Mouse (Mus musculus): ENCODE measurements around the gene Wnt8b.
A peak's percentile ranks its signal among the peaks of the same experiment; 100 is the strongest.
"Not testable (repeated sequence)": the region's sequence is repeated elsewhere in the genome, so short reads cannot be mapped to it uniquely, and the experiment has no call there.

Wnt8b gene

GRCm38 (mm10) chr19:44493128-44493527, at the start of gene Wnt8b:
Wnt8b (plus strand) TSS chr19:44493472.
- no peak for DNase-seq (ENCODE audit: low spot score in 2 of 2)

GRCm38 (mm10) chr19:44445755-44446154, 47.5 kb upstream of the Wnt8b start:
- DNase-seq (ENCODE audit: low spot score in 2 of 2): no peak

GRCm38 (mm10) chr19:44447927-44448326, 45.3 kb upstream of the Wnt8b start:
- DNase-seq (ENCODE audit: low spot score in 2 of 2): no peak

DNA sequence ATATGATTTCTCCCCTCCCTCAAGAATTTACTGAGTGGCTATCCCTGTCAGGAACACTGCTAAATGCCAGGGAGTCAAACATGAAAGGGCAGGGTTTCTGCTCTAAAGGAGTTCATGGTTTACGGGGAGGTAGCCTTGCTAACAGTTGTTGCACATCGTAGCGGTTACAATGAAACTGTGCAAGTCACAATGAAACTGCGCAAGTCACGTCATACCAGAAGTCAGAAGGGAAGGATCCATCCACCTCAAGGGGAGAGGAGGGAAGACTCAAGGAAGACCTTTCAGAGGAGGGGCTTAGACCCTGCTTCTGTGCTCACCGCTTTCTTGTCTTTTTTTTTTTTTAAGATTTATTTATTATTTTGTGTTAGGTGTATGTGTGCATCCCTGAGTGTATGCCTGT, 38.4 kb upstream of the Wnt8b start:
- no peak for DNase-seq (ENCODE audit: low spot score in 2 of 2)

GRCm38 (mm10) chr19:44455356-44455755, 37.9 kb upstream of the Wnt8b start:
- DNase-seq (ENCODE audit: low spot score in 2 of 2): no peak

- DNase-seq (ENCODE audit: low spot score in 2 of 2): no peak
Measured at GRCm38 (mm10) chr19:44457359-44458055, 35.8 kb upstream of the Wnt8b start.

DNA sequence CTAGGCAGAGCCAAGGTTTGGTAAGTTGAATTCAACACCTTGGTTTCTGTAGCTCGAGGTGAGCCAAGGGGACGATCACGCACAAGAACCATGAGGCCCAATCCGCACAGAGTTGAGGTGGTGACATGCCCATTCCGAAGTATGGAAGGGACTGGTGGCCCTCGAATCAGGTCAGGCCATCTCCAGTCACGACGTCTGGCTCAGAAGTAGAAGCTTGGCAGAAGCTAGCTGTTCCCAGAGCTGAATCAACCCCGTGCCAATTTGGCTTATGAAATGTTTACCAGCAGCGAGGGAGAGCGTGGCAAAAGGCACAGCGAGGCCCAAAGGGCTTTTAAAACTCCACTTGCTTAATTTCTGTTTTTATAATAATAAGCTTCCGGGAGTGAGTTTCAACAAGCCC, 34.6 kb upstream of the Wnt8b start:
- DNase-seq (ENCODE audit: low spot score in 2 of 2): peak in 1 of 2 experiments; percentile 14

- DNase-seq (ENCODE audit: low spot score in 2 of 2): no peak
Measured at GRCm38 (mm10) chr19:44460441-44460840, 32.8 kb upstream of the Wnt8b start.

DNA sequence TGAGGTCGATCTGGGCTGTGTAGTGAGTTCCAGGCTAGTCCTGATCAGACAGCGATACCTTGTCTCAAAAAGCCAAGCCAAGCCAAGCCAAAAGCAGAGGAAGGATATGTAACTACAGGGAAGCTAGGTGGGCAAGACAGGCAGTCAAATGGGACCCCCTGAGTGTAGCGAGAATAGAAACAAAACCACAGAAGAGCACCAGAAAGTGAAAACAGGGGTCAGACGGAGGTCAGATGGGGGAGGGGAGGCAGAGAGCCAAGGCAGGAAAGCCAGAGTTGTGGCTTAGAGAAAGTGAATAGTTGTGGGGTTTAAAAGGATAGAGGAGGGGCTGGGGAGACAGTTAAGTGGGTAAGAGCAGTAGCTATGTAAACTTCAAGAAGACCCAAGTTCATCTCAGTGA, 31.8 kb upstream of the Wnt8b start:
- no peak for DNase-seq (ENCODE audit: low spot score in 2 of 2)

DNA sequence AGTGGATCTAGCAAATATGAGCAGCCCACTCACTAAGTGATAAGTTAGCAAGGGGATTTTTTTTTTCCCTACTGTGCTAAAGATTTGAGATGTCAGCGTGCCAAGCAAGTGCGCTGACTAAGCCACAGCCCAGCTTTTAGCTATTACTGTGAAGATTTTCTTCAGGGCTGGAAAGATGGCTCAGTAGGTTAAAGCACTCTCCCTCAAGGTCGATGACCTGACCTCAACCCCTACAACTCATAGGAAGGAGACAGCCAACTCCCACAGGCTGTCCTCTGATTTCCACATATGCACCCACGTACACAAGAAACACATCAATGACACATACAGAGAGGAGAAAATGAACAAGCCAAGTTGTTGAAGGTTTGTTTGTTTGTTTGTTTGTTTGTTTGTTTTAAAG, 31.1 kb upstream of the Wnt8b start:
- DNase-seq (ENCODE audit: low spot score in 2 of 2): no peak

DNA sequence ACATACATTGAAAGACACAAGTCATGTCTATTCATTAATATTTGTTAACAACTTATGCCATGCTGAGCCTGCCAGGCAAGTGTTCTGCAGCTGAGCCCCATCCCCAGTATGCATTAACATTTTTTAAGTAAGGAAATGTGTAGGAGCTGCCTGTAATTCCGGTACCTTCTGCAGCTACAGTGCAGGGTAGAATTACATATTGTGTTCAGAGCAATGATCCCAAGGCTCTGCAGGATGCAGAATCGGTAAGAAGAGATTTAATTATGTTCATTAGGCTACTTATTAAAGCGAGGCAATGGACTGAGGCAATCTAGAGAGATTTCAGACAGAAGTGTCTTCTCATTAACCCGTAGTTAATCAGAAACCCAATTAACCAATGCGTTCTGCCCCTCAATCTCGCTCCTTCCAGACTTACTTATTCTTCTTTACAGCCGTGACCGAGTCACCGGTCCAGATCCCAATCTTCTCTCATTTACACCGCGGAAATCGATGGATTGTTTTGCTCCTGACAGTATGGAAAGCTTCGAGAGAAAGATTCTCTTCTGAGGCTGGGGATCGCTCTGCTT, 27.2 kb upstream of the Wnt8b start:
- DNase-seq (ENCODE audit: low spot score in 2 of 2): not testable (repeated sequence)

DNA sequence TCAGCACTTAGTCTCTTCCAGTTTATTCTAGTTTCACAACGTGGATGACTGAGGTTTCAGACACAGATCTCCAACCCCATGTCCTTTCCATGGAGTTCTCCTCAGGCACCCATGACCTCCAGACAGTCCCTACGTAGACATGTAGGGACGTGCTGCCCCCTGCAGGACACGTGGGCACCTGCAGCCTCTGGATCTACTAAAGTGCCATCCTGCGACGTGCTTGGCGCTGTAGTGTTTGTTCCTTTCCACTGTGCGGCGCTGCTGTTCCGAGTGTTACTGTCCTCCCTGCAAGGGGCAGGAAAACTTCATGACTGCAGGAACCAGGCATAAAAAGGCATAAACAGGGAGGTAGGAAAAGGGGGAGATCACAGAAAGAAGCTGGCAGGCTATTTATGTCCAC, 19.1 kb upstream of the Wnt8b start:
- peak; percentile 34 to 39 for DNase-seq (ENCODE audit: low spot score in 2 of 2)

DNA sequence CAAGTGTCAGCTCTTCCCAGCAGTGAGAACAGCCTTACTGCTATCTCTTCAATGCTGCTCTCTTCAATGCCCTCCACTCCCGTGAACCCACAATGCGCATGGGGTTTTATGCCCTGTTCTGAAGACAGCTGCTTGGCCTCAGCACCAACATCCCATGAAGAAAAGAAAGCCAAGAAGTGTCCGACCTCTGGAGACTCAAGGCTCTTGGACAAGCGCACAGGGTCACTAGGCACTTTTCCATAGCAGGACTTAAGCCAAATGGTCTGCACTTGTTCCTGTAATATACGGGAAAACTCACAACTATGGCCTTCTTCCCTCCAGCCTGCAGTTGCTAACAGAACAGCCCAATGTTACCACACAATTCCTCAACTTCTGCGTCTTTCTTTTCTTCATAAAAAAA, 18.0 kb upstream of the Wnt8b start:
- DNase-seq (ENCODE audit: low spot score in 2 of 2): no peak

DNA sequence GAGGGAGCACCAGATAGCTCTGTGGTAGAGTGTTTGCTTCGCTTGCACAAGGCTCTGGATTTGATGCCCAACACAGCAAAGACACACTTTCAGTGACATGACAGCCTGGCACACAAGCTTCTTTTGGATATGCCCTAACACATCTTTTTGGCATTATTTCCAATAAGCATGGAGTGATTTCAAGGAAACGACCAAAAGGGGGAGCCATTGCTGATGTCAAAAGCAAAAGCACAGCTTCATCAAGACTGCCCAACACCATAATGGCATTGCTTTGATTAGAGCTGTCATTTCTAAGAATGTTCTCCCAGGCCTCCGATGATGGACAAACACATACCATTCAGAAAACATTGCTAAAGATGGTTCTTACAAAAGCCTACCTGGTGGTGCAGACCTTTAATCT, 16.7 kb upstream of the Wnt8b start:
- no peak for DNase-seq (ENCODE audit: low spot score in 2 of 2)

DNA sequence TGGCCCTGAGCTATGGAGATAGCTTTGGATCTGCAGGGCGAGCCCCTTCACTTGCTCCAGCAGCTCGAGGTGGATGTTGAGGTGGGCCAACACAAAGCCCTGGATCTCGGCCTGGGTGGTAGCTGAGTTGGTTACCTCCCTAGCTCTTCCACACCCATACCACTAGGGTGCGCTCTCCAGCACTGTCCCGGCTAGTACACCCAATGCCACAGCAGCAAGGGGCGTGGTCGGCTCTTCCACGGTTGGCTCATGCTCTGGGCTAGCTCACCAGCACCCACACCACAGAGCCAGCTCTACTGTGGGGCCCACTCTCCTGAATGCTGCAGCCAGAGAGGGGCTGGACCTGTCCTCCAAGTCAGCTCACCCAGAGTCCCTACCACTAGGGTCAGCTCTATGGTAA, 6.0 kb upstream of the Wnt8b start:
- no peak for DNase-seq (ENCODE audit: low spot score in 2 of 2)

DNA sequence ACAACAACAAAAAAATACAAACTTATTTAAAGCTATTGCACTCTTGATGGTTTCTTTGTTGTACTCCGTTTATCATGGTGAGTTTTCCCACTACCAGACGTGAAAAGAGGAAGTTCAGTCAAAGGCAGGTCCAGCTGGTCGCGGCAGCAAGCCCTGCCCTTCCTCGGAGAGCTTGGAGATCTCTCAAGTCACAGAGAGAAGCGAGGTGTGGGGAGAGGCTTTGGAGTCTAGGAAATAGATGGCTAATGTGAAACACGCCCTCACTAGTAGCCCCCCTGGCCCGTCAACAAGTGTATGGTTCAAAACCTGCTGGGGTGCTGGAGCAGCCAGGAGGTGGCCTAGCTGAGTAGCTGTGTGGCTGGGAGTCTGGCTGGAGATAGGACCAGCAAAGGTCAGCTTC, 3.2 kb downstream of the Wnt8b start:
- DNase-seq (ENCODE audit: low spot score in 2 of 2): no peak

DNA sequence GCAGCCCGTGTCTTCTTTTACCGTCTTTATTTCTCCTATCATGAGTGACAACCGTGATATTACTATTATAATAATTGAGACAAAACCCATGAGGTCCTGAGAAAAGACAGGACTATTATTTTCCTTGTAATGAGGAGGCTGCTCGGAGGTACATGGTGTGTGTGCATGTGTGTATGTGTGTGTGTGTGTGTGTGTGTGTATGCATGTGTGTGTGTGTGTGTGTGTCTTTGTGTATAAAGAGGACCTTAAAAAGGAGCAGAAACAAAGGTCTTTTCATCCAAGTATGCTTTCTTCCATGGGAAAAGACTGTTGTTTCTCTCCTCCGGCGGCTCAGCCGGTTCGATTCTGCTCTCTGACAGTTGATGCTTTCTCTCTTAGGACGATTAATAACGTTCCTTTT, 3.7 kb downstream of the Wnt8b start:
- no peak for DNase-seq (ENCODE audit: low spot score in 2 of 2)

- DNase-seq (ENCODE audit: low spot score in 2 of 2): no peak
Measured at GRCm38 (mm10) chr19:44498936-44499335, 5.7 kb downstream of the Wnt8b start.

- no peak for DNase-seq (ENCODE audit: low spot score in 2 of 2)
Measured at GRCm38 (mm10) chr19:44500240-44500639, 7.0 kb downstream of the Wnt8b start.

- no peak for DNase-seq (ENCODE audit: low spot score in 2 of 2)
Measured at GRCm38 (mm10) chr19:44501925-44502324, 8.7 kb downstream of the Wnt8b start.

DNA sequence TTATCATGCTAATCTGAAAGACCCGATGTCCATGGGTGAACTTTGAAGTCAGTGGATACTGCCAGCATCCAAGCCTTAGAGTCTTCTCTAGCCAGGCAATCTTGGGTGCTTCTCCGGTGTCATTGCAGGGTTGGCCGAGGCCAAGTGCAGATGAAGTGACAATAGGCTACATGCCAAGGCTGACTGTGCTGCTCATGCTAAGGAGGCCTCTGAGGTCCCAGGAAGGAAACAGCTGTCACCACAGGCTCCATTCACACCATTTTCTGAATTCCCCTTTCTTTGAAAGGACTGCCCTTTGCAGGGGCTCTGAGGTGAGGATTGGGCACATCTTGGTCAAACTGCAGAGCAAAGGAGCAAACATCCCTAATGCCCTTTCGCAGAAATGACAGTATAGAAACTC, 9.5 kb downstream of the Wnt8b start:
- no peak for DNase-seq (ENCODE audit: low spot score in 2 of 2)

GRCm38 (mm10) chr19:44510534-44511175, 17.4 kb downstream of the Wnt8b start:
- no peak for DNase-seq (ENCODE audit: low spot score in 2 of 2)
